Mouse (Mus musculus) kidney, postnatal 10 days (tissue): ENCODE measurements around the gene Ppp1r14c.
A peak's percentile ranks its signal among the peaks of the same experiment; 100 is the strongest.
"Not testable (repeated sequence)": the region's sequence is repeated elsewhere in the genome, so short reads cannot be mapped to it uniquely, and the experiment has no call there.

ENCODE experiments used
- DNase-seq: peaks from one replicate; pipeline ENCODE4 v3.0.0; 2021; ENCODE audit warnings: mixed read lengths

Ppp1r14c gene

GRCm38 (mm10) chr10:3403416-3404137, 37.7 kb downstream of the Ppp1r14c start:
- peak; percentile 61 for DNase-seq

GRCm38 (mm10) chr10:3404362-3404761, 38.5 kb downstream of the Ppp1r14c start:
- no peak for DNase-seq

- no peak for DNase-seq
Observed at GRCm38 (mm10) chr10:3406280-3406679, 40.4 kb downstream of the Ppp1r14c start.

- peak; percentile 21 for DNase-seq
Observed at GRCm38 (mm10) chr10:3408036-3408661, 42.3 kb downstream of the Ppp1r14c start.

- DNase-seq = no peak
Observed at GRCm38 (mm10) chr10:3408699-3409098, 42.8 kb downstream of the Ppp1r14c start.

- no peak for DNase-seq
Observed at GRCm38 (mm10) chr10:3411222-3411621, 45.4 kb downstream of the Ppp1r14c start.

GRCm38 (mm10) chr10:3411639-3412038, 45.8 kb downstream of the Ppp1r14c start:
- no peak for DNase-seq

GRCm38 (mm10) chr10:3414813-3415212, 49.0 kb downstream of the Ppp1r14c start:
- DNase-seq = no peak

GRCm38 (mm10) chr10:3416565-3416964, 50.7 kb downstream of the Ppp1r14c start:
- no peak for DNase-seq

- no peak for DNase-seq
Observed at GRCm38 (mm10) chr10:3417408-3417807, 51.6 kb downstream of the Ppp1r14c start.

GRCm38 (mm10) chr10:3424016-3424415, 58.2 kb downstream of the Ppp1r14c start:
- no peak for DNase-seq

- peak; percentile 24 for DNase-seq
Observed at GRCm38 (mm10) chr10:3427689-3428399, 62.0 kb downstream of the Ppp1r14c start.

GRCm38 (mm10) chr10:3434848-3435474, 69.1 kb downstream of the Ppp1r14c start:
- no peak for DNase-seq

GRCm38 (mm10) chr10:3440722-3441471, 75.0 kb downstream of the Ppp1r14c start:
- DNase-seq = no peak

GRCm38 (mm10) chr10:3446748-3447147, 80.9 kb downstream of the Ppp1r14c start:
- not testable (repeated sequence) for DNase-seq

- DNase-seq = no peak
Observed at GRCm38 (mm10) chr10:3448699-3449098, 82.8 kb downstream of the Ppp1r14c start.

- DNase-seq = no peak
Observed at GRCm38 (mm10) chr10:3451930-3452329, 86.1 kb downstream of the Ppp1r14c start.

- no peak for DNase-seq
Observed at GRCm38 (mm10) chr10:3452822-3453475, 87.1 kb downstream of the Ppp1r14c start.

GRCm38 (mm10) chr10:3458686-3459085, 92.8 kb downstream of the Ppp1r14c start:
- no peak for DNase-seq

- no peak for DNase-seq
Observed at GRCm38 (mm10) chr10:3460841-3461240, 95.0 kb downstream of the Ppp1r14c start.

- DNase-seq = no peak
Observed at GRCm38 (mm10) chr10:3466135-3466626, 100.3 kb downstream of the Ppp1r14c start.

- peak; percentile 15 for DNase-seq
Observed at GRCm38 (mm10) chr10:3468590-3468989, 102.7 kb downstream of the Ppp1r14c start.
